Mouse (Mus musculus) cerebral cortex, adult 2 months (tissue): ENCODE data around the gene Nup133.

Experiments used
- WGBS: fragments of 180-500 bp; shearing (Covaris S2); methylation state at CpG from one replicate; pipeline ENCODE4 v1.1.7; 2018; 5-methylcytosine and 5-hydroxymethylcytosine counted together

Gene Nup133

DNA sequence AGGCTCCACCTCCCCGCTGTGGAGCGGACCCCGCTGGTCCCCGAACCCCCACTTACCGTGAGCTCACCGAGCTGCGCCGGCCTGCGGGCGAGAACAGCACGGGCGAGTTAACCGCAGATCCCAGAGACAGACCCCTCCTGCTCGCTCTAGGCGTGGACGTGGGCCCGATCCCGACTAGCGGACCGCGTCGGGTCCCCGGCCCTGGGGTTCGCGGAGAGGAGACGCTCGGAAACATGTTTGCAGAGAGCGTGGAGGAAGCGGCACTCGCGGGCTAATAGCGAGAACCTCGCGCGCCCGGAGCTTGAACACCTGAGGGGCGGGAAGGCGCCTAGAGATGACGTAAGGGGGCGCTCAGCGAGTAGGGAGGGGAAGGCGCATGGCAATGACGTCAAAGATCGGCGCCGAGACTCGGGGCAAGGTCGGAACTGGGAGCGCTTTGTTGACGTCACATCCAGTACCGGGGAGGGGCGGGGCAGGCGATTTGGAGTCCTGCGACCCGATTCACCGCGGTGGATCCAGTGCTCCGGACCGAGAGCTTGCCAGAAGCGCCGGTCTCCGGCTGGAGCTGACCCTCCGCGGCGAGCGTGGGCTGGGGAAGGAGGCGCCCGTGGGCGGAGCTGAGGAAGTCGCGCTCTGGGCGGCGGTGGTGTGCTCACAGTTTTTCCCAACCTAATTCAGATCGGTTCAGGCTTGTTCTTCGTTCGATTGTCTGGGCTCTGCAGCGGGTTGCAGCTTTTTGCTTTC is at the start of gene Nup133:
Nup133 (minus strand) TSS at position 324 of the 744 bp plus-strand sequence.
- under 1% methylated on average over 77 of the region's 77 CpGs for WGBS

DNA sequence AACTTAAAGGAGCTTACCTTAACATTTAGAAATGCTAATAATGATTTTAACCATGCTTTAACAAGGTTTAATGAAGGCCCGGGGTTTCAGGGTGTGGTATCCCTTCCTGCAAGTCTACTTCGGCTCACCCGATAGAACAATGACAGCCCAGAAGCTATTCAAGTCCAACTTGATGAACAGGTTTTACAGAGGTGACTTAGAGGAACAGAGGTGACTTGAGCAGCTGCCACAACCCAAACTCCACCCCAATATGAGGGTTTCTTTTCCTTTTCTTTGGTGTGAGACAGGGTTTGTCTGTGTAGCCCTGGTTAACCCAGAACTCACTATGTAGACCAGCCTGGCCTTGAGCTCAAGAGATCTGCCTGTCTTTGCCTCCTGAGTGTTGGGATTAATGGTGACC is 44.9 kb upstream of the Nup133 start:
- WGBS, result 85% methylated on average over 3 of the region's 3 CpGs

DNA sequence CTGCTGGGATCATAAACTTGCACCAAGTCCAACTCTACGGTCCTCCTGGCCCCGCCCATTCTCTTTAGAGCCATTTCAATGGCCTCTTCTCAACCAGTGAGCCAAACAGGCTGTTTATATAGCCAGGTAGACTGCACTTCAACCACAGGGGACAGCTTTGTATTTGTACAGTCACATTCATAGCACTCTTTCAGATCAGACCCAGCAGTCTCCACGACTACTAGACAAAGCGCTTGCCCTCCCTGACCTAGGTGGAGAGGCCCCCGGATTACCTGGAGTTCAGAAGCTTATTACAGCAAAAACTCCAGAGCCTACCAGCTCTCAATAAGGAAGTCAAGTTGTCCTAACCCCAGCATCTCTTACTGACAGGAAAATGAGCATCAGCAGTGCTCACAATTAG is 44.5 kb upstream of the Nup133 start:
- WGBS, result 95% methylated on average over 5 of the region's 5 CpGs

DNA sequence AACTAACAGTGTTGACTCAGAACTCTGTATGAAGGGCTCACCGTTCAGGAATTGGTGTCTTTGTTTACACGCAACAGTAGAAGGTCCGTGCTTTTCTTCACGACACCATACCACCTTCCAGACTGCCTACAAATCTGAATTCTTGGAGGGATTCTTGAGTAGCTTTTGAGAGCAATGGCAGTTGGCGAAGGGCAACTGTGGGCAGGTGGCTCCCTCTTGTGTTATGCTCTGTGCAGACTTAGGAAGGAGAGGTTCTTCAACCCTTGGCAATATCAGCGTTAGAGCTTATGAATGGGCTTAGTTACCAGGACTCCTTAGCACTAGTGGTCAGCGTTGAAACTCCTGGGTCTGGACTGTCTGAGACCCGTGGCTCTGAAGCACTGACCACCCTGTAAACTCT is 43.5 kb upstream of the Nup133 start:
- WGBS, result 59% methylated on average over 8 of the region's 8 CpGs

GRCm38 (mm10) chr8:123990277-123991049 is 41.4 kb upstream of the Nup133 start:
- WGBS, result 91% methylated on average over 13 of the region's 13 CpGs

GRCm38 (mm10) chr8:123989128-123989527 is 40.1 kb upstream of the Nup133 start:
- WGBS, result 77% methylated on average over 7 of the region's 7 CpGs

- 75% methylated on average over 6 of the region's 6 CpGs for WGBS
Observed at GRCm38 (mm10) chr8:123988605-123989038, 39.6 kb upstream of the Nup133 start.

DNA sequence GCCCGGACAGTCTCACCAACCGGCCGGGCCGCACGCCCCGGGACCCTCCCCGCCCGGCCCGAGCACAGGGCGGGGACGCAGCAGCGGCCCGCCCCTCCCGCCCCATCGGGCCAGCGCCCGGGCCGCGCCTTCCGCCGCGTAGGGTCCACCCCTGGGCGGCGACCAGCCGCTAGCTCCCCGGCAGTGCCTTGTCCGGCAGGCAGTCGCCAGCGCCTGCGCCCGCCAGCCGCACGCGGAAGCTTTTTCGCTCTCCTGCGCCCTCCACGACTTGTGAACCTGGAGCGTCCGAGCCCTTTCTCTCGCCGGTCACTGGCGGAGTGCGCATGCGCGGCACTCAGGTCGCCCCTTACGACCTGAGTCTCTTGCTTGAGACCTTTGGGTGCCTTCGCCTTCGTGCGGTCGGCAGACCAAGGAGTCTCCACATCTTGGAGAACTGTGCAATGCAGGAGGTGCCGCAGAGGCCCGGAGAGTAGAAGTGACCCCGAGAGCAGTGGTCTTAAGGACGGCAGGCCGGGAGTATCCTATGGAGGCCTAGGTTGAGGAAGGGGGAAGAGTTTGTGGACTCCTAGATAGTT is 33.8 kb upstream of the Nup133 start, which contains the start of gene Abcb10:
Abcb10 (minus strand) TSS at position 297 of the 575 bp plus-strand sequence.
- WGBS, result under 1% methylated on average over 56 of the region's 56 CpGs

DNA sequence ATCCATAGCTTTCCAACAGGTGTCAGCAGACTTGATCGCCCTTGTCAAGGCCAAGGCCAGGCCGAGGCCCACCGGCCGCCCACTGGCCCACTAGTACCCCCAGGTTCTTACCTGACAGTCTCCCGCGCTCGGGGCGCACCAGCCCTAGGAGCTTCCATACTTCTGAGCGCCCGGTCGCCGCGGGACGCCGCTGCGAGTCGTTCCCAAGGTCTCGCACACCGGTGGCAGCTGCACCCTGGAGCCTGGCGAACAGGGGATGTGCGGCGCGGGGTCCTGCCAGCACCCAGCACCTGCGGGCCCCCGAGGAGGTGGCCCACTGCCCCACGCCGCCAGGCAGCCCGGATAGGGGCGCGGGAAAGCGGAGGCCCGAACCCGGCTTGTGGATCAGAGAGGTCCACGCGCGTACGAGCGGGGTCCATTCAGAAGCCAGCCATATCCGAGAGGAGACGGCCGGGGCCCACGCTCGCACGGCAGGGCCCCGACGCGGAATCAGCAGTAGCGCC is 33.3 kb upstream of the Nup133 start:
- WGBS, result 2% methylated on average over 48 of the region's 48 CpGs

GRCm38 (mm10) chr8:123981674-123982073 is 32.6 kb upstream of the Nup133 start:
- 15% methylated on average over 4 of the region's 4 CpGs for WGBS

GRCm38 (mm10) chr8:123980239-123980638 is 31.2 kb upstream of the Nup133 start:
- 92% methylated on average over 4 of the region's 4 CpGs for WGBS

DNA sequence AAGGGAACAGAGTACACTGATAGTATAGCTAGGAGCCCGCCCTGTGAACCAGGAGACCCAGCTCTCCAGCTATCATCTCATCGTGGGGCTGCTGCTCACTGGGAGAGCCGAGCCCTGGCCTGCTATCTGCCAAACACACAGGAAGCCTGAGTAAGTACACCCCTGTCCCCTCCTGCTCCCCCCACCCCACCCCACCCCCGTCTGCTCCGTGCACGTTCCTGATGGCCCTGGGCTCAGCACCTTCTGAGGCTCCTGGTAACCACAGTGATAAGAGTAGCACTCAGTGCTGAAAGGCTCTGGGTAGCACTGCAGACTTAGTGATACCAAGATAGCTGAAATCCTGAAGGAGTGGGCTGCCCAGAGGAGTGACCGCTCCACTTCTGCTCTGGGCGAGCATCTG is 29.9 kb upstream of the Nup133 start:
- 85% methylated on average over 8 of the region's 8 CpGs for WGBS

DNA sequence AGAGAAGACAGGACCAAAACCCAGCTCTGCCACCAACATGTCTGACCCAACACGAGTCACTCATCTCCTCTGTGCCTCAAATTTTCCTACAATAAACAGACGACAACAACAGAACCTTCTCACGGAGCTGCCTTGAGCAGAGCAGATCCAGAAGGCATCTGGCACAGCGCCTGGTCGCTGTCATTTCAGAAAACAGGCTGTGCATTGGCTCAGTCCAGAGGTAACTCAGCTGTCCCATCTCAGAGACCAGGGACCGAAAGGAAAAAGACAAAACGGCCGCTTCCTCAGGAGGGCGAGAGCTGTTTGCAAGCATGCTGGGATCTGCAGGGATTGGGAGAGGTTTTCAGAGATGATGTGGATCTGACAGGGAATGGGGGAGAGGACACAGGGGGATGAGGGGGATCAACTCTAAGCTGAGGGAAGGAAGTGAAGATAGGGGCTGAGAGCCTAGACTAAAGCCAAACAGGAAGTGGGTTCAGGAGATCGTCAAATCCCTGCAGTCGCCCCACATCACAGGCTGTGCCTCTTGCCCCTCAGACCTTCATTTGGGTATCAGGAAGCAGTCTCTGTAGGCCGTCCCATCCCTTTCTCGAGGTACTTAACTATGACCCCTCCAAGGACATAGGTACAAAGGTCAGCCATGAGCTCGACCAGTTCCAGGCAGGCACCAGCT is 29.2 kb upstream of the Nup133 start:
- WGBS, result 70% methylated on average over 14 of the region's 14 CpGs

DNA sequence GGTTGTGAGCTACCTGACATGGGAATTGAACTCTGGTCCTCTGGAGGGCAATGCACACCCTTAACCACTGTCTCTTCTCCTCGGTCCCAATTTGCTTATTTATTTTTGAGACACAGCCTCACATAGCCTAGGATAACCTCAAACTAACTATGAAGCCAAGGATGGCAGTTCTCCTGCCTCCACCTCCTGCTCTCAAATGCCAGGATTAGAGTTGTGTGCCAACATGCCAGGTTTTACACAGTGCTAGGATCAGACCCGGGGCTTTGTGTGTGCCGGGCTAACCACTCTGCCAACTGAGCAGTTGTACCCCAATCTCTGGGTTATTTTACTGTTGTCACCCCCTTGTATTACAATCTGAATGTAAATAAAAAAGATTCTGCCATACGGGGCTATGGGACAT is 28.4 kb upstream of the Nup133 start:
- WGBS, result 62% methylated on average over 4 of the region's 4 CpGs

GRCm38 (mm10) chr8:123973495-123973894 is 24.4 kb upstream of the Nup133 start:
- WGBS, result 79% methylated on average over 1 of the region's 1 CpGs

DNA sequence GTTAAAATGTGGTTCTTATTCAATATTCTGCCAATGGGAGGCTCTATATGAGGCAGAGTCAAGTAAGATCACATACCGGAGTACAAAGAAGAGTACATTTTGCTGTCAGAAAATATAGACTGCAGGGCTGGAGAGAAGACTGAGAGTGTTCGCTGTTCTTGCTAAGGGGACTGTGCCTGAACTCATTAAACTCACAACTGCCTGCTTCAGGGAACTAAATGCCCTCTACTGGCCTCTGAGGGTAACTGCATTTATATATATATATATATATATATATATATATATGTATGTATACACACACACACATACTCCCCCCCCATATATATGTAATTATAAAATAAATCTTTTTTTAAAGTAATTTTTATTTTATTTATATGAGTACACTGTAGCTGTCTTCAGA is 17.8 kb upstream of the Nup133 start:
- WGBS, result 53% methylated on average over 2 of the region's 2 CpGs

DNA sequence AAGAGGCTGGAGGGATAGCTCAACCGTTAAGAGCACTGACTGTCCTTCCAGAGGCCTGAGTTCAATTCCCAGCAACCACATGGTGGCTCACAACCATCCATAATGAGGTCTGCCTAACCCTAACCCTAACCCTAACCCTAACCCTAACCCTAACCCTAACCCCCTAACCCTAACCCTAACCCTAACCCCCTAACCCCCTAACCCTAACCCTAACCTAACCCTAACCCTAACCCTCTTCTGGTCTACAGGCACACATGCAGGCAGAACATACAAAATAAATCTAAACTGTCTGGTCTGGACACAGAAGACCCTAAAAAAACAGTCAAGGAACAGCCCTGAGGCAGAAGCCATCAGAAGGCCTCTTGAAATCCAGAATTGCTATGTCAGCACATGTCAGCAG is 12.3 kb upstream of the Nup133 start:
- WGBS, result 87% methylated on average over 1 of the region's 1 CpGs

DNA sequence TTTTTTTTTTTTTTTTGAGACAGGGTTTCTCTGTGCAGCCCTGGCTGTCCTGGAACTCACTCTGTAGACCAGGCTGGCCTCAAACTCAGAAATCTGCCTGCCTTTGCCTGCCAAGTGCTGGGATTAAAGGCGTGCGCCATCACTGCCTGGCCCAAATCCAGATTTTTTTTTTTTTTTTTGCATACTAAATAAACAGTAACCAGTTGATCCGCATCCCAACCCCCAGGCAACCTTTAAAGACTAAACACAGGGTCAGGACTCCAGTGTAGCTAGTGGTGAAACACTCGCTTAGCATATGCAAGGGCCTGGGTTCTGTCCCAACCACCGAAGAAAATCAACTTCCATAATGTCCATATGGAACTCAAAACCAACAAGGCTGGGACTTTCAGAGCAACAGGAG is 11.5 kb upstream of the Nup133 start:
- 60% methylated on average over 5 of the region's 5 CpGs for WGBS

DNA sequence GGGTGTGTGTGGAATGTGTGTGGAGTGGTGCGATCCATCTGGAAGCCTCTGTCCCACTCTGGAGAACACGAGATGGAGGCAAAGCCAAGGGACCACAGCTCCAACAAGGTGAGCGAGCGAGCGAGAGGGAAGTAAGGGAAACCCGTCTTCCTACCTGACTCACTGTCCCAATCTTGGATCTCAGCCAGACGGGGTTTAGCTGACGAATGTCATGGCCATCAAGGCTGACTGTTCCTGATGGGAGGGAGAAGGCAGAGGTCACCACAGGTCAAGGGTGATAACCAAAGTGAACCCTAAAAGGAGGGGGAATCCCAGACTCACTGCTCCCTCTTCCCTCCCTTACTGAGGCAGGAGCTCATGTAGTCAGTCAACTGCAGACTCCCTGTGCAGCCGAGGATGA is 11.0 kb upstream of the Nup133 start:
- WGBS, result 75% methylated on average over 9 of the region's 9 CpGs

DNA sequence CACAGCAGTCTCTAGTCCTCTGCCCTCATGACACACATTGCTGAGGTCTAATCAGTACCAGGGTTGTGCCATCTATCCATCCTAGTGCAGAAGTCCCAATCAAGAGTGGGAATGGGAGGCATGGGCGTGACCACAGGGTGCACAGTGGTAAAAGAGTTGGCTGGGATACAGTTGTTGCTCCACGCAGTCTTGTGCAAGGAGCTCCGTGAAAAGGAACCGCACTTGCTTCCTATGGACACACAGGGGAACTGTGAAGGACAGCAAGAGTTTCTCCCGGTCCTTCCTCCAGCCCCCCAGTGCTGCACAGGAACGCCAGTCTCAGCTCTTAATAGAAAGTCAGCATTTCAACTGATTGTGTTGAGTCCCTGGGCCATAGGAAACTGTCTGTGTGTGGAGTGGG is 10.4 kb upstream of the Nup133 start:
- 84% methylated on average over 6 of the region's 6 CpGs for WGBS

DNA sequence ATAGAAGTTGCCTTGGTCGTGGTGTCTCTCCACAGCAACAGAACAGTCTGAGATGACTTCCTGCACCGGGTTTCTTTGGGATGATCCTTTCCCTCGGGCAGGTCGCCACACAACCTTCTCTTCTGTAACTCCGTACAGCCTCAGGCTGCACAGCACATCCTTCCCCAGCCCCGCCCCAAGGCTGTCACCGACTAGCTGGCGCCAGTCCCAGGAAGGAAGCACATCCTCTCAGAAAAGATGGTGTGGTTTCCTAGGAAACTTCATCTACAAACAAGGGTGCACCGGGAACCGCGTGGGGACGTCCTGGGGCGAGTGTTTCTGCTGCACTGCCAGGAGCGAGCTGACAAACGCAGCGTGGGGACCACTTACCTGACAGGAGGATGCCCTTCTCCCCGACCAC is 9.1 kb upstream of the Nup133 start:
- 33% methylated on average over 17 of the region's 17 CpGs for WGBS

GRCm38 (mm10) chr8:123954246-123954645 is 5.2 kb upstream of the Nup133 start:
- 89% methylated on average over 8 of the region's 8 CpGs for WGBS
